Mouse (Mus musculus) ovary, adult 18-20 months (tissue): ENCODE measurements at regions not wholly inside any gene's neighbourhood (a gene's known extent, or its start where the extent isn't known, plus 50 kb on each side); places are given as distances from the start of the nearest gene placed in this dataset.

ENCODE experiments used
- DNase-seq: peaks from one replicate; pipeline ENCODE4 v3.0.0; 2022; ENCODE audit warnings: low spot score, mixed read lengths

GRCm38 (mm10) chr6:102005627-102006026 lies 567.3 kb downstream of the Cntn3 start:
- no peak for DNase-seq

DNA sequence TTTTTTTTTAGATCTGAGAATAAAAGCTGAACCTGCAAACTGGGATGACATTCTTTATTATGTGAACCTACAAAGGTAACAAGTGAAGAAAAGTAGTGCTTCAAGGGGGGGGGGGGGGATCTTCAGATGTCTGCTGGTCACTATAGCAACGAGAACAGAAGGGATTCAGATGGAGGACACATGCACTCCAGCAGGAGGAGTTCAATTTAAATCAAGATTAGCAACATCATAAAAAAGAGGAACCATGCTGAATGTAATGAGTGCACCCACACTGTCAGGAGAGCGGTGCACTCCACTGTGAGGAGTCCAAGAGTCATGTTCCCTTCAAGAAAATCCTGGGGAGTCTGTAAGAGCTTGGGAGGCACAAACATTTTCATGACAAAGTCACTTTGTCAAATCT lies 574.7 kb downstream of the Cntn3 start:
- no peak for DNase-seq

- DNase-seq, result no peak
Observed at GRCm38 (mm10) chr6:101997629-101998028, 575.3 kb downstream of the Cntn3 start.

DNA sequence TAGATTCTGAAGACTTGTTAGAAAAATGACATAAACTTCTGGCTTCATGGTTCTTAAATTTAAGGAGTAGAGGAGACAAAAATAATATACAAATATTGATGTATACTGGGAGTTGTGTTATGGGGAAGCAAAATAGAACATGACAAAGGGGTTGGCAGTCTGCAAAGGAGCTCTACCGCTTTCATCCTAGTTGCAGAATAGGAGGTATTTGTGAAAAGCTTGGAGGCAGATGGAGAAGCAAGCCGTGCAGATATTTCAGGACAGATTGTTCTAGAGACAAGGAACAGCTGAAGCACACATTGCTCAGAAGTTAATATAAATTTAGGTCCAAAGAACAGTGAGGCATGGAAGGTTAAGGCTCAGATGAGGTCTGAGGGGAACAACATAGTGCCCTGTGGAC lies 580.1 kb downstream of the Cntn3 start:
- DNase-seq, result no peak

DNA sequence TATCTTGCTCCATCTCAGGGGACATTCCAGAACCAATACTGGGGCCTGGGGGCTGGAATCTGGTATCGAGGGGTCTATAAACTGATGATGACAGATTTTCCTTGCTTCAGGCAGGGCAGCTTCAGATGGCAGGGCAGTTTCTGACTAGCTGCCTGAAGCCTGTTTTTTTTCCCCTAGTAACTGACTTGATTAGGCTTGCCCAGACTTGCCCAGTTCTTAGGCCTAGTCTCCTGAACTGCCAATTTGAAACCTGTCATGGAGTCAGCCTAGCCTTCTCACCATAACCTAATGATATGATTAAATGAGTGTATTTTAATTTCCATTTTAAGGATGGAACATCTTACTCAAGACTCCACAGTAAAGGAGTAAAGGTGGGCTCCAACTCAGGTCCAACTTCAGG lies 591.2 kb downstream of the Cntn3 start:
- DNase-seq, result no peak

DNA sequence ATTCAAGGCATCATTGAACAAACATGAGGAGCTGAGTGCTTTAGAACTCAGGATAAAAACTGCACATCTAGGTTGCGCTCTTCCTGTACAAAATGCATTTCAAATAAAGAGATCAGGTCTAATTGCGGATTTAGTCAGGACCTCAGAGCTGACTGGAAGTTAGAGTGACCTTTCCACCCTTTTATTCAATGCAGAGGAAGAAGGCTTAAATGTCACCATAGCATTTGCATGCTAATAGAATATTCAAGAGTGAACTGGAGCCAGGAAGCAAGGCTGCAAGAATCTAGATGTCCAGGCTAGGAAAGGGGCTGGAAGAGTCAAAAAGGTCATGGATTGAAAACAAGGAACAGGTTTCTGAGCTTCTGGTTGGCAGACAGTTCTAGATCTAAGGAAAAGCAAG lies 593.7 kb downstream of the Cntn3 start:
- no peak for DNase-seq

GRCm38 (mm10) chr6:101964941-101965340 lies 587.2 kb upstream of the Pdzrn3 start:
- DNase-seq, result no peak

DNA sequence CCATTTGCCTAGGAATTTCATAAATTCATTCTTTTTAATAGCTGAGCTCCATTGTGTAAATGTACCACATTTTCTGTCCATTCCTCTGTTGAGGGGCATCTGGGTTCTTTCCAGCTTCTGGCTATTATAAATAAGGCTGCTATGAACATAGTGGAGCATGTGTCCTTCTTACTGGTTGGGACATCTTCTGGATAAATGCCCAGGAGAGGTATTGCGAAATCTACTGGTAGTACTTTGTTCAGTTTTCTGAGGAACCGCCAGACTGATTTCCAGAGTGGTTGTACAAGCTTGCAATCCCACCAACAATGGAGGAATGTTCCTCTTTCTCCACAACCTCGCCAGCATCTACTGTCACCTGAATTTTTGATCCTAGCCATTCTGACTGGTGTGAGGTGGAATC lies 583.8 kb upstream of the Pdzrn3 start:
- DNase-seq, result peak; percentile 2

DNA sequence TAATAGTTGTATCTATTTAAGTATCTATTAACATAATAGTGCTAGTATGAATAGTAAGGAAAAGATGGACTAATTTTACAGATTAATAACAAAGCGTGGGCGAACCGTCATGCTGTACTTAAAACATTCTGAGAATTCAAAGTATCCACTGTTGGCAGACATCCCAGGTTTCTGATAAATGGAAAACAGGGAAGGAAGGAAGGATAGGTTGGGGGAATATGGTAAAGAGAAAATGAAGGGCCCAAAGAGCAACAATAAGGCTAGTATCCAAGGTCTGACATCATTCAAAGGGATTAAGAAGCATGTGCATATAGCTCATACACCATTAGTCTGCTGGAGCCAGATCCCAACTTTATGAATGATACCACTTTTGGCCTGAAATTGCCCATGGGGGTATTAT lies 572.0 kb upstream of the Pdzrn3 start:
- DNase-seq, result no peak

GRCm38 (mm10) chr6:101948950-101949349 lies 571.3 kb upstream of the Pdzrn3 start:
- no peak for DNase-seq

- no peak for DNase-seq
Observed at GRCm38 (mm10) chr6:101940266-101940866, 562.7 kb upstream of the Pdzrn3 start.

DNA sequence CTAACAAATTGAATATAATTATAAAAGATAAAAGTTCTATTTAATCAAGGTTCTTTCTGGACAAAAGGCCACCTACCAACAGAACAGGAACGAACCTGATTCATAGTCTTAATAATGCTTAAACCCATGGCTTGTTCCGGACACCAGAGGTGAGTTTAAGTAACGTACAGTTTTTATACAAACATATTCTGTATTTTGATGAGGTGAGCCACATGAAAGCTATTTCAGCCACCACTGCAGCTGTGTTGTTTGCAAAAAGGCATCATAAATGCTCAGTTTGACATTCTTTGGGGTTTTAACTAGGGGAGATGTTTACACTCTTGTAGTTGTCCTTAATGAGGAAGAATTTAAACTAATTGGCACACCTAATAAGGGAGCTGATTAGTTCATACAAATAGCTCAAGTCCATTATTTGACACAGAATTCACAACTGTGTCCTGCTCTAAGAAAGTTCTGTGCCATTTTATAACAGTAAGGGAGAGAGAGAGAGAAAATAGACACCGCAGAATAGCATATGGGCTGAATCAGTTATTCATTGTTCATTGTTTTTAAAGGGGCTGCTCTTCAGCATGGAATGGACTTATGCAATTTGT lies 560.8 kb upstream of the Pdzrn3 start:
- no peak for DNase-seq

DNA sequence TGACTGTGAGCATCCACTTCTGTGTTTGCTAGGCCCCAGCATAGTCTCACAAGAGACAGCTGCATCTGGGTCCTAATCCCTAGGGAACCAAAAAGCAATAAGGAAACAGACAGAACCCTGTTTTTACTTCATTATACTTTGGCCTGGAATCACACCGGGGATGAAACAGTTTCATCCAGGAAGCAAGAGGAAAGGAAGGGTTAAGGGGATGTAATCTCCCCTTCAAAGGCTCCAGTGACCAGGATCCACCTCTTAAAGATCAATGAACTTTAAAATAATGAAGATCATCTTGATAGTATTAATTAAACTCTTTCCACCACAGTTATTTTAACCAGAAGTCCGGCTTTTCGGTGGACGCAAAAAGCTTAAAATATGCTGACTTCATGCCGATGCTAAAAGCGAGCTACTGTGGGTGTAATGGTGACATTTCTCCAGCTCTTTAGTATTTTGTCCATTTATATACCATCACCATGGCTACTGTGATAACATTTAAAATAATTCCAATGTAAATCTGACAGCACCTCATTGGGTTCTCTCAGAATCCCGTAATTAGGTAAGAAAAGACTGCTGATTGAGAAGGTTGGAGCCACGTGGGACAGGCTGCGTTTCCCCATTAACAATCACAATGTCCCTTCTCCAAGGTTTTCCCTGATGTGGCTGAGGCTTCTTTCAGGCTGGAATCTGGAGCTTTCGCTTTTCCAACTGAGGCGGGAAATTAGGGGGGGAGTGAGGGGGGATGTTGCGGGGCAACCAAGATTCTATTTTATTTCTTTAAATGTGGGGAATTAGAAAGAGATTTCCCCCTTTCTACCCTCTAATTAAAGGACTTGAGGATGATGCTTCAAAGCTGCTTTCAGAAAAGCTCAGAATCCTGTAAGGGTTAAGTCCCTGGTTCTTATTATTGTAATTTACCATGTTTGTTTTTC lies 560.0 kb upstream of the Pdzrn3 start:
- no peak for DNase-seq

DNA sequence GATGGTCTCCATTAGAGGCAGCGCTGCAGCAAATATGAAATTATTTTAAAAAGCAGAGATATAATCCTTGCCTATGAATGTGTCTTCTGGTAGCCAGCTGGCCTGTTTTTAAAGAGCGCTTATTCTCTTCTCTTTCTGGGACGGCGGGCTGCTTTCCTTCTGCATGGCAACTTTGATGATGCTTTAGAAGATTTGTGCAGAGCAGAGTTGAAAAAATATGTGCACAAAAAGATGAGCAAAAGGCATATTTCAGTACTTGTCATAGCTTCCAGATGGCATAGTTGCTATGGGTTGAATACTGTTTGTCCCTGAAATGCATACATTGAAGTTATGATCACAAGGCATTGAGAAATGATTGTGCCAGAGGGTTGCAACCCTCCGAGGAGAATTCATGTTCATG lies 554.1 kb upstream of the Pdzrn3 start:
- no peak for DNase-seq

- no peak for DNase-seq
Observed at GRCm38 (mm10) chr6:101921686-101922085, 544.0 kb upstream of the Pdzrn3 start.

- no peak for DNase-seq
Observed at GRCm38 (mm10) chr6:101921186-101921585, 543.5 kb upstream of the Pdzrn3 start.

DNA sequence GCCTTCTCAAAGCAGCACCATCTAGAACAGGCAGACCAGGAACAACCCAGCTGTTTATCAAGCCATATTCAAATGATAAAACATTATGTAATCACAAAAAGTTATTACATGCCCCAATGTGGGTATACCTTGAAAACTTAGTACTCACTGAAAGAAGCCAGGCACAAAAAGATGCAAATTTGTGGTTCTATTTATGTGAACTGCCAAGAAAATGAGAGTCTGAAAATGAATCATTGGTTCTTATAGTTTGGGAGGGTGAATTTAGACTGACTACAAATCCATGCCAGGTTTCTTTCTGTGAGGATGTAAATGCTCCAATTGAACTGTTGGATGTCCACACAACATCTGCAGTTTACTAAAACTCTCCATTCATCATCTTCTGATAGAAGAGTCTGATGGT lies 541.2 kb upstream of the Pdzrn3 start:
- no peak for DNase-seq

DNA sequence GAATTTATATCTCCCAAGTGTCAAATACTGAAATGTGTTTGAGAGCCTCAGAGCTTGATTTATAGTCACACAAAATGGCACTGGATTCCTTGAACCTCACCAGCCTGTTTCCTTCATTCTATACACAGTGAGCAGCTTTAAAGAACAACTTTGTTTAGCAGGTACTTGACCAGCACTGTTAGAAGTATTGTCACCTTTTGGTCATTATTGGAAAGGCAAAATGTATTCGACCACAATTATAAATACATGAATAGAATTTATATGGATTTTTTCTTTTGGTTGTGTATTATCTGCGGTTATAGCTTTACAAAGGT lies 527.3 kb upstream of the Pdzrn3 start:
- no peak for DNase-seq

- no peak for DNase-seq
Observed at GRCm38 (mm10) chr6:101904234-101905028, 526.7 kb upstream of the Pdzrn3 start.

- DNase-seq, result no peak
Observed at GRCm38 (mm10) chr6:101902276-101902675, 524.6 kb upstream of the Pdzrn3 start.

GRCm38 (mm10) chr6:101898544-101898943 lies 520.8 kb upstream of the Pdzrn3 start:
- no peak for DNase-seq

DNA sequence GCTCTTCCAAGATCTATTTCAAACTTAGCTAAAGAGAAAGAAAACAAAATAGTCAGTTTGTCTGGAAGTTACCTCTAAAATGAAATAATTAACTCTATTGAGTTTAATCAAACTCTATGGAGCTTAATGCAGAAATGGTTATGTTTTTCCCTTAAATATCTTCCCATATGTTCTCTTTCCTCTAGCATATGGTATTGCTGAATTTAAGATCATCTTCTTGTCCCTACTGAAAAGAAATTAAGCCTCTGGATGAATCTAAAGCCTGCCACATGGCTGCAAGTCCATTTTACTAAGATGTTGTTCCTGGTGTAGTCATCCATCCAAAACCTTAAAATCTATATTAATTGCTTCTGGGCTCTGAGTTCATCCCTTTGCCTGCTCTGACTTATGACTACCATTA lies 513.0 kb upstream of the Pdzrn3 start:
- no peak for DNase-seq

DNA sequence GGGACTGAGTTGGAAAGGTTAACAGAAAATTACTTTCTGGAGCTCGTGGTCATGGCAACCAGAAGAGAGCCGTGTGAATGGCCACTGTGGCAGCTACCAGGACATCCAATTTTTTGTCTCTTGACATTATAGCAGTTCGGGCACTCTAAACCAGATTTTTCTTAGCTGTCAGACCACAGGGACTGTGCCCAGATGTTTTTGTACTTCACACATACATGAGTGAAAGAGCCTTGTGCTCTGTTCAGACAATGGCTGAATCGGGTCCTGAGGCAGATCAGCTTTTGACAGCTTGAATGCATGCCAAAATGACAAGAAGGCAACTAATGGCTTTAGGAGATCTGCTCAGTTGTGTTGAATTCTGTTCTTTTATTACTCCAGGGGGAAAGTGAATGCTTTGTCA lies 505.2 kb upstream of the Pdzrn3 start:
- DNase-seq, result no peak
